Mouse (Mus musculus) hindbrain, embryonic 11.5 days (tissue): ENCODE data around the gene Ifi27l2a. TPM values are rescaled to one million over a fixed set of nuclear protein-coding genes. Genes with fewer than 3 reads are reported as not detected.
"Not testable (repeated sequence)": the region's sequence is repeated elsewhere in the genome, so short reads cannot be mapped to it uniquely, and the experiment has no call there.

ENCODE experiments used
- ATAC-seq: fragments of 200-750 bp; cut with Nextera tagmentation; 2 replicates; pipeline ENCODE4 v1.8.0; 2017; ENCODE audit warnings: mild to moderate bottlenecking, moderate TSS enrichment, moderate library complexity; ENCODE audit not compliant: low FRiP score
- DNase-seq: peaks from one replicate; pipeline ENCODE4 v3.0.0-alpha.2; 2015; ENCODE audit warnings: low spot score
- H3K27ac ChIP-seq: fragments of 300-500 bp; sonication (generic); 2 replicates; pipeline ENCODE4 v1.5.1; 2014; ENCODE audit warnings: mild to moderate bottlenecking, low read depth, low read length
- H3K27me3 ChIP-seq: fragments of 300-500 bp; sonication (generic); 2 replicates; pipeline ENCODE4 v1.6.1; 2014; ENCODE audit warnings: mild to moderate bottlenecking, low read length, moderate library complexity, mixed read lengths; ENCODE audit not compliant: control insufficient read depth, insufficient read depth
- H3K36me3 ChIP-seq: fragments of 300-500 bp; sonication (generic); 2 replicates; pipeline ENCODE4 v1.6.1; 2014; ENCODE audit warnings: mild to moderate bottlenecking, low read length, moderate library complexity, mixed read lengths; ENCODE audit not compliant: control insufficient read depth, insufficient read depth
- H3K4me1 ChIP-seq: fragments of 300-500 bp; sonication (generic); replicated peaks from 2 replicates; pipeline ENCODE4 v1.6.1; 2014; ENCODE audit warnings: low read length, mixed read lengths; ENCODE audit not compliant: control insufficient read depth, insufficient read depth
- H3K4me2 ChIP-seq: fragments of 300-500 bp; sonication (generic); replicated peaks from 2 replicates; pipeline ENCODE4 v1.6.1; 2014; ENCODE audit warnings: mild to moderate bottlenecking, low read depth, low read length
- H3K4me3 ChIP-seq: fragments of 300-500 bp; sonication (generic); 2 replicates; pipeline ENCODE4 v1.5.1; 2014; ENCODE audit warnings: low read depth, low read length
- H3K9ac ChIP-seq: fragments of 300-500 bp; sonication (generic); 2 replicates; pipeline ENCODE4 v1.6.1; 2014; ENCODE audit warnings: low read depth, low read length
- H3K9me3 ChIP-seq: fragments of 300-500 bp; sonication (generic); 2 replicates; pipeline ENCODE4 v1.6.1; 2016; ENCODE audit warnings: low read length; ENCODE audit not compliant: control insufficient read depth
- WGBS: fragments of 180-500 bp; shearing (Covaris S2); extraction: QIAGEN DNeasy Blood & Tissue Kit; methylation state at CpG from one replicate; pipeline ENCODE4 v1.1.7; 2014; 5-methylcytosine and 5-hydroxymethylcytosine counted together
- polyA plus RNA-seq: library from polyadenylated mRNA; unstranded; fragments of >200 nt; fragmentation: Nextera tagmentation; extraction: Ambion mirVana; gene quantifications from 2 replicates; pipeline ENCODE4 v1.2.1, GENCODE M21; 2014

Gene Ifi27l2a
- 0.99 and 1.7 TPM in 2 replicates for polyA plus RNA-seq

DNA sequence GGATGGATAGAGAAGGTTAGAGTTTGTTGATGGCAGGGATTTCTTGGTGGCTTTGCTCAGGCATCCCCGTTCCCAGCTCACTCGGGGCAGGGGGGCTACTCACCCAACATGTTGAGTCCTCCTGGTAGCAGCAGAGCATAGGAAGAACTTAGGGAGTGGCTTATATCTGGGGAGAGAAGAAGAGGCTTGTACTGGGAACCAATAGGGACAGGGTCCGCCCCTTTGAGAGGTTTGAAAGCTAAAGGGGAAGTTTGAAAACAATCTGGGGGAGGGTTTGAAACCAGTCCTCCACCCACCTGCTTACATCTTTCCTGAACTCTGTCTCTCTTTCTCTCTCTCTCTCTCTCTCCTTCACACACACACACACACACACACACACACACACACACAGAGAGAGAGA is at the start of gene Ifi27l2a:
Gene Ifi27l2a, minus strand, starts transcription at position 157 of the 400 bp plus-strand sequence.
- Histone ChIP-seq H3K9me3 (no peaks in the 10 kb centered on the region), H3K4me2 (no peak within 1 kb of the TSS), H3K4me1 (no peaks in the 10 kb centered on the region), H3K36me3 (no peaks in the 10 kb centered on the region), H3K27ac (no peak within 1 kb of the TSS), H3K27me3 (no peaks in the 10 kb centered on the region), H3K4me3 (no peak within 1 kb of the TSS), H3K9ac (no peak within 1 kb of the TSS)
- 52% methylated on average over 3 of the region's 3 CpGs for WGBS
- no peak for ATAC-seq
- no peak for DNase-seq

DNA sequence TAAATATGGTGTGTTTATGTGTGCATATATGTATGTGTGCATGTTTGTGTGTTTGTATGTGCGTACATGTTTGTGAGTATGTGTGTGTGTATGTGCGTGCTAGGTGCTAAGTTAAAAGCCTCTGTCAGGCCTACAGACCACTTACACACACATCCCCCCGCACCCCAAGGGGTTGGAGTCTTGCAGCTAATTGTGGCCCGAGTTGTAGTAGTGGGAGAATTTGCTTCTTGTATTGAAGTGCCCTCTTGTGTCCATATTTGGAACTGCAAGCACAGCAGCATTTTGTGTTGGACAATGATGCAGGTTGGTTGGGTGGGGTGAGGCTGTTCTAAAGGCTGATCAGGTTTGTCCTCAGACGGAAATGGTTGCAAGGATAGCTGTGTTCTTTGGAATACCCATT is 49.3 kb upstream of the Ifi27l2a start:
- no peaks in the 10 kb centered on the region for H3K9me3 ChIP-seq
- H3K27me3 ChIP-seq = no peaks in the 10 kb centered on the region
- DNase-seq (peak; percentile 80), ATAC-seq (peak; percentile 33; the same call in 1 of the 2 replicates)
- H3K4me3 ChIP-seq = no peak overlapping the region
- no peaks in the 10 kb centered on the region for H3K36me3 ChIP-seq
- H3K9ac ChIP-seq = no peak overlapping the region
- WGBS = 40% methylated on average over 5 of the region's 5 CpGs
- H3K4me2 ChIP-seq = no peak overlapping the region
- H3K4me1 ChIP-seq = no peaks in the 10 kb centered on the region
- H3K27ac ChIP-seq = no peak overlapping the region

DNA sequence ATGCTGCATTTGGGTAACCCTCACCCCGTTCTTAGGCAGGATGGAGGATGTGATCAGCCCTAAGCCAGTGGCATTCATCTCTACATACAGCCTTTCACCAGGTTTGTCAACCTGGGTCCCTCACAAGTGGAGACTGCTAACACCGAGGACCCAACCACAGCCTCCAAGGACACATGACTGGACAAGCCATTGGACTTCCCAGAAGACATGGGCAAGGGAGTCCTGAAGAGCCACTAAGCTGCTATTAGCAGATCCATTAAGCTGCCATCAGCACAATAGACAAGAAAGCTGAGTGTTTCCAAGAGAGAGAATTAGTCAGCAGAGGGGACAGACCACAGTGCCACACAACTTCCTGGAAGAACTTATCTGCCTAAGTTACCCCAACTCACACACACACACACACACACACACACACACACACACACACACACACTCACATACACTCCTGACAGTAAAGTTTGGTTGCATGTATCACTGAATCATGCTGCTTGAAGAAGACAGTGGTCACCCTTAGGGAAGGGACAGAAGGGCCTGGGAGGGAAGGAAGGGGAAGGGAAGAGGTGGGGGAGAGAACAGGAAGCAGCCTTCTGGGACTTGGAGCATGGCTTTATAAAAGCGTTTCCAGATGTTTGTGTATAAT is 47.7 kb upstream of the Ifi27l2a start:
- WGBS = 77% methylated on average over 3 of the region's 3 CpGs
- H3K27ac ChIP-seq = no peak overlapping the region
- ATAC-seq (no peak), DNase-seq (no peak)
- H3K9me3 ChIP-seq = no peaks in the 10 kb centered on the region
- H3K27me3 ChIP-seq = no peaks in the 10 kb centered on the region
- no peaks in the 10 kb centered on the region for H3K4me1 ChIP-seq
- H3K4me3 ChIP-seq = no peak overlapping the region
- H3K36me3 ChIP-seq = no peaks in the 10 kb centered on the region
- no peak overlapping the region for H3K9ac ChIP-seq
- no peak overlapping the region for H3K4me2 ChIP-seq

- H3K36me3 ChIP-seq = no peaks in the 10 kb centered on the region
- no peaks in the 10 kb centered on the region for H3K27me3 ChIP-seq
- DNase-seq (no peak), ATAC-seq (no peak)
- H3K4me1 ChIP-seq = no peaks in the 10 kb centered on the region
- WGBS = 82% methylated on average over 2 of the region's 2 CpGs
- H3K9ac ChIP-seq = no peak overlapping the region
- H3K9me3 ChIP-seq = no peaks in the 10 kb centered on the region
- H3K4me2 ChIP-seq = no peak overlapping the region
- no peak overlapping the region for H3K4me3 ChIP-seq
- H3K27ac ChIP-seq = no peak overlapping the region
Measured at GRCm38 (mm10) chr12:103487750-103488149, 44.3 kb upstream of the Ifi27l2a start.

- Histone ChIP-seq H3K4me3 (no peak overlapping the region), H3K27me3 (no peaks in the 10 kb centered on the region), H3K9ac (no peak overlapping the region), H3K36me3 (no peaks in the 10 kb centered on the region), H3K4me1 (no peaks in the 10 kb centered on the region), H3K9me3 (no peaks in the 10 kb centered on the region), H3K4me2 (no peak overlapping the region), H3K27ac (no peak overlapping the region)
- DNase-seq = no peak
- 70% methylated on average over 4 of the region's 4 CpGs for WGBS
- ATAC-seq = no peak
Measured at GRCm38 (mm10) chr12:103487276-103487675, 43.8 kb upstream of the Ifi27l2a start.

GRCm38 (mm10) chr12:103486726-103487125 is 43.2 kb upstream of the Ifi27l2a start:
- Histone ChIP-seq H3K4me3 (no peak overlapping the region), H3K36me3 (no peaks in the 10 kb centered on the region), H3K9me3 (no peaks in the 10 kb centered on the region), H3K4me2 (no peak overlapping the region), H3K27ac (no peak overlapping the region), H3K4me1 (no peaks in the 10 kb centered on the region), H3K9ac (no peak overlapping the region), H3K27me3 (no peaks in the 10 kb centered on the region)
- ATAC-seq (no peak), DNase-seq (no peak)
- WGBS = 88% methylated on average over 1 of the region's 1 CpGs

- H3K4me2 ChIP-seq, H3K4me3 ChIP-seq, DNase-seq, H3K36me3 ChIP-seq, H3K27me3 ChIP-seq, ATAC-seq, H3K9me3 ChIP-seq, H3K27ac ChIP-seq, H3K9ac ChIP-seq, H3K4me1 ChIP-seq: not testable (repeated sequence)
- 75% methylated on average over 9 of the region's 9 CpGs for WGBS
Measured at GRCm38 (mm10) chr12:103484200-103484972, 40.9 kb upstream of the Ifi27l2a start.

GRCm38 (mm10) chr12:103482781-103483180 is 39.3 kb upstream of the Ifi27l2a start:
- Histone ChIP-seq H3K27me3 (no peaks in the 10 kb centered on the region), H3K9ac (no peak overlapping the region), H3K4me2 (no peak overlapping the region), H3K27ac (no peak overlapping the region), H3K9me3 (no peaks in the 10 kb centered on the region), H3K4me3 (no peak overlapping the region), H3K36me3 (no peaks in the 10 kb centered on the region), H3K4me1 (no peaks in the 10 kb centered on the region)
- DNase-seq (no peak), ATAC-seq (no peak)
- 73% methylated on average over 2 of the region's 2 CpGs for whole genome bisulfite sequencing

DNA sequence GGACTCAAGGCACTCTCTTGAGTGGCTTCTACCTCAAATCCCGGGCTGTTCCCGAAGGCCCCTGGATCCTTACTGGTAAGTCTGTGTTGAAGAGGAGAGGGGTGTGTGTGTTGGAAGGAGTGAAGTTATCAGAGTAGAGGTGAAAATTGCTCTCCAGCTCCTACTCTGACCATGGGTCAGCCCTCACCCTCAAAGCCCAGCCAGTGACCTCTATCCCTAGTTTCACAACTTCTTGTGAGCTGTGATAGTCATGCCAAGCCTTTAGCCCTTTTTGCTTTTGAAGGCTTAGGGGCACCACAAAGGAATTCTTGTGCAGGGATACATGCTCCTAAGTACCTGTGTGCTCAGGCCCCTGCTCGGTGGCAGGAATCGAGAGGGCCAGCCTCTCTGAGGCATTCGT is 38.2 kb upstream of the Ifi27l2a start:
- H3K4me1 ChIP-seq = no peaks in the 10 kb centered on the region
- H3K27ac ChIP-seq = no peak overlapping the region
- DNase-seq (no peak), ATAC-seq (no peak)
- WGBS = 83% methylated on average over 5 of the region's 5 CpGs
- no peaks in the 10 kb centered on the region for H3K9me3 ChIP-seq
- H3K27me3 ChIP-seq = no peaks in the 10 kb centered on the region
- no peak overlapping the region for H3K9ac ChIP-seq
- no peaks in the 10 kb centered on the region for H3K36me3 ChIP-seq
- no peak overlapping the region for H3K4me2 ChIP-seq
- H3K4me3 ChIP-seq = no peak overlapping the region
